Mouse (Mus musculus) spleen, adult 2 months (tissue): ENCODE results near the gene Clasp2.

ENCODE experiments used
- CTCF ChIP-seq: fragments of 200-500 bp; IDR thresholded peaks from 2 replicates; pipeline ENCODE4 v1.5.1; 2011; ENCODE audit warnings: mild to moderate bottlenecking, inconsistent platforms; ENCODE audit not compliant: insufficient read depth, insufficient read length, insufficient replicate concordance; ENCODE audit errors: extremely low read depth
- POLR2A ChIP-seq: fragments of 200-500 bp; IDR thresholded peaks from 2 replicates; pipeline ENCODE4 v1.6.1; 2011; ENCODE audit warnings: low read depth, low read length, inconsistent platforms

- TF ChIP-seq CTCF (no peak), POLR2A (no peak)
Measured at GRCm38 (mm10) chr9:113726991-113727680, 14.1 kb upstream of the Clasp2 start.
